Mouse (Mus musculus) liver, embryonic 14.5 days (tissue): Measurements from ENCODE around the gene Uba2. TPM values are rescaled to one million over a fixed set of nuclear protein-coding genes. Genes with fewer than 3 reads are reported as not detected.

Source experiments
- ATAC-seq: fragments of 200-750 bp; cut with Nextera tagmentation; 2 replicates; pipeline ENCODE4 v1.8.0; 2017; ENCODE audit warnings: moderate number of reproducible peaks, mild to moderate bottlenecking, moderate library complexity; ENCODE audit not compliant: insufficient read depth
- DNase-seq, 3 experiments: peaks; one replicate each; pipeline ENCODE4 v3.0.0-alpha.2; 2012 to 2013; ENCODE audit warnings: low read depth in 3 of 3, low spot score in 3 of 3
- H3K27ac ChIP-seq: fragments of 300-500 bp; sonication (generic); 2 replicates; pipeline ENCODE4 v1.5.1; 2014; ENCODE audit warnings: moderate library complexity, mild to moderate bottlenecking, control low read depth, inconsistent platforms
- H3K27me3 ChIP-seq: fragments of 300-500 bp; sonication (generic); 2 replicates; pipeline ENCODE4 v1.6.1; 2014; ENCODE audit warnings: mild to moderate bottlenecking, low read length, moderate library complexity; ENCODE audit not compliant: control insufficient read depth, insufficient read depth
- H3K36me3 ChIP-seq: fragments of 300-500 bp; sonication (generic); replicated peaks from 2 replicates; pipeline ENCODE4 v1.6.1; 2014; ENCODE audit warnings: low read depth; ENCODE audit not compliant: control insufficient read depth, insufficient read depth
- H3K4me1 ChIP-seq, 2 experiments: fragments of 200-500 bp in 1 of 2; fragments of 300-500 bp in 1 of 2; sonication (generic) in 1 of 2; replicated peaks; 2 replicates each; pipeline ENCODE4 v1.6.1; 2012 to 2014; ENCODE audit warnings: antibody characterized with exemption in 1 of 2, inconsistent platforms in 1 of 2, low read length in 1 of 2; ENCODE audit not compliant: control insufficient read depth in 2 of 2, insufficient read depth in 2 of 2
- H3K4me2 ChIP-seq: fragments of 300-500 bp; sonication (generic); 2 replicates; pipeline ENCODE4 v1.6.1; 2014; ENCODE audit warnings: low read depth, mild to moderate bottlenecking, control low read depth, moderate library complexity
- H3K4me3 ChIP-seq, 2 experiments: fragments of 200-500 bp in 1 of 2; fragments of 300-500 bp in 1 of 2; sonication (generic) in 1 of 2; 2 replicates each; pipeline ENCODE4 v1.5.1; 2012 to 2014; ENCODE audit warnings: low read depth in 2 of 2, low read length in 2 of 2, mild to moderate bottlenecking in 2 of 2, control low read depth in 1 of 2, inconsistent platforms in 1 of 2, moderate library complexity in 1 of 2; ENCODE audit not compliant: insufficient read depth in 1 of 2
- H3K9ac ChIP-seq: fragments of 300-500 bp; sonication (generic); replicated peaks from 2 replicates; pipeline ENCODE4 v1.6.1; 2014; ENCODE audit warnings: mild to moderate bottlenecking, control low read depth, moderate library complexity
- H3K9me3 ChIP-seq: fragments of 300-500 bp; sonication (generic); 2 replicates; pipeline ENCODE4 v1.6.1; 2016; ENCODE audit warnings: low read length, mixed read lengths; ENCODE audit not compliant: control insufficient read depth
- CTCF ChIP-seq: IDR thresholded peaks from 2 replicates; pipeline ENCODE4 v1.5.1; 2016; ENCODE audit warnings: antibody characterized with exemption, low read depth, control low read depth
- EP300 ChIP-seq: IDR thresholded peaks from 2 replicates; pipeline ENCODE4 v1.6.1; 2016; ENCODE audit warnings: antibody characterized with exemption, low read depth
- WGBS: fragments of 180-500 bp; shearing (Covaris S2); extraction: QIAGEN DNeasy Blood & Tissue Kit; methylation state at CpG from one replicate; pipeline ENCODE4 v1.1.7; 2014; ENCODE audit not compliant: insufficient replicate concordance; 5-methylcytosine and 5-hydroxymethylcytosine counted together
- polyA plus RNA-seq, 2 experiments: library from polyadenylated mRNA; depleted of rRNA in 1 of 2; stranded (reverse) in 1 of 2; unstranded in 1 of 2; fragments of >200 nt; fragmentation: Nextera tagmentation in 1 of 2; extraction: Ambion mirVana in 1 of 2; gene quantifications; 2 replicates each; pipeline versions ENCODE4 v1.2.1 to v1.2.3; 2012 to 2014

Gene Uba2
- polyA plus RNA-seq (2012; rRNA removed): 37.4 and 62.1 TPM in 2 replicates
- polyA plus RNA-seq (2014; fragmentation: Nextera tagmentation; extraction: Ambion mirVana): 83.0 and 97.5 TPM in 2 replicates

GRCm38 (mm10) chr7:34169454-34169853 is at the start of gene Uba2:
Gene Uba2, minus strand, starts transcription at chr7:34169599.
- H3K27ac ChIP-seq: no peak within 1 kb of the TSS
- no peak for TF ChIP-seq EP300
- TF ChIP-seq CTCF: no peak
- H3K4me2 ChIP-seq: peak within 1 kb of the TSS; percentile 93
- ATAC-seq (no peak), DNase-seq (no peak)
- H3K9ac ChIP-seq: 0 out of 2 replicates have a peak within 1 kb of the TSS, but pooled peaks have one; percentile 33
- peaks cover 10% of the 10 kb centered on the region for H3K36me3 ChIP-seq
- WGBS: 73% methylated on average over 3 of the region's 3 CpGs
- H3K4me3 ChIP-seq: peak within 1 kb of the TSS; percentile 71 to 88
- no peaks in the 10 kb centered on the region for H3K27me3 ChIP-seq
- no peaks in the 10 kb centered on the region for H3K9me3 ChIP-seq
- peaks cover 10 to 11% of the 10 kb centered on the region in 2 experiments for H3K4me1 ChIP-seq

GRCm38 (mm10) chr7:34218496-34218895 is 49.1 kb upstream of the Uba2 start:
- TF ChIP-seq EP300 (no peak), CTCF (no peak)
- peaks cover 26% of the 10 kb centered on the region for H3K36me3 ChIP-seq
- H3K9ac ChIP-seq: no peak overlapping the region
- no peak overlapping the region for H3K27ac ChIP-seq
- WGBS: 57% methylated on average over 1 of the region's 1 CpGs
- H3K4me3 ChIP-seq: no peak overlapping the region
- H3K4me1 ChIP-seq: no peaks in the 10 kb centered on the region
- no peaks in the 10 kb centered on the region for H3K27me3 ChIP-seq
- DNase-seq (no peak), ATAC-seq (no peak)
- H3K4me2 ChIP-seq: no peak overlapping the region
- no peaks in the 10 kb centered on the region for H3K9me3 ChIP-seq

- no peak for TF ChIP-seq CTCF
- TF ChIP-seq EP300: no peak
- ATAC-seq (no peak), DNase-seq (no peak)
- 77% methylated on average over 10 of the region's 10 CpGs for WGBS
- H3K36me3 ChIP-seq: peaks cover 21% of the 10 kb centered on the region
- no peak overlapping the region for H3K4me3 ChIP-seq
- no peak overlapping the region for H3K4me2 ChIP-seq
- no peaks in the 10 kb centered on the region for H3K4me1 ChIP-seq
- no peak overlapping the region for H3K9ac ChIP-seq
- H3K27me3 ChIP-seq: no peaks in the 10 kb centered on the region
- H3K9me3 ChIP-seq: no peaks in the 10 kb centered on the region
- H3K27ac ChIP-seq: no peak overlapping the region
Measured at GRCm38 (mm10) chr7:34216474-34216873, 47.1 kb upstream of the Uba2 start.

- 65% methylated on average over 9 of the region's 9 CpGs for WGBS
- H3K36me3 ChIP-seq: peaks cover 20% of the 10 kb centered on the region
- DNase-seq (no peak), ATAC-seq (no peak)
- H3K27ac ChIP-seq: no peak overlapping the region
- no peaks in the 10 kb centered on the region for H3K9me3 ChIP-seq
- no peak overlapping the region for H3K4me3 ChIP-seq
- no peak overlapping the region for H3K4me2 ChIP-seq
- TF ChIP-seq CTCF (0 out of 2 replicates have a peak, but pooled peaks have one; percentile 5), EP300 (no peak)
- no peaks in the 10 kb centered on the region for H3K4me1 ChIP-seq
- H3K9ac ChIP-seq: no peak overlapping the region
- no peaks in the 10 kb centered on the region for H3K27me3 ChIP-seq
Measured at GRCm38 (mm10) chr7:34215481-34215880, 46.1 kb upstream of the Uba2 start.

- H3K4me2 ChIP-seq: no peak overlapping the region
- no peaks in the 10 kb centered on the region for H3K4me1 ChIP-seq
- DNase-seq (no peak), ATAC-seq (no peak)
- TF ChIP-seq EP300 (no peak), CTCF (no peak)
- no peak overlapping the region for H3K9ac ChIP-seq
- H3K9me3 ChIP-seq: no peaks in the 10 kb centered on the region
- H3K27ac ChIP-seq: no peak overlapping the region
- H3K36me3 ChIP-seq: peaks cover 21% of the 10 kb centered on the region
- no peaks in the 10 kb centered on the region for H3K27me3 ChIP-seq
- no peak overlapping the region for H3K4me3 ChIP-seq
- WGBS: 78% methylated on average over 8 of the region's 8 CpGs
Measured at GRCm38 (mm10) chr7:34214644-34215043, 45.2 kb upstream of the Uba2 start.
